Mouse (Mus musculus) T-helper 1 cell (primary cell): ENCODE measurements around the gene Cpt1c.
"Not testable (repeated sequence)": the region's sequence is repeated elsewhere in the genome, so short reads cannot be mapped to it uniquely, and the experiment has no call there.

ENCODE experiments used
- in situ Hi-C: fragments of 300-600 bp; cut with MboI, MseI; formaldehyde crosslinking; loops from one replicate; pipeline ENCODE4 v1.15.1; 2025; ENCODE audit warnings: high pct_unique_total_duplicates

Cpt1c gene

DNA sequence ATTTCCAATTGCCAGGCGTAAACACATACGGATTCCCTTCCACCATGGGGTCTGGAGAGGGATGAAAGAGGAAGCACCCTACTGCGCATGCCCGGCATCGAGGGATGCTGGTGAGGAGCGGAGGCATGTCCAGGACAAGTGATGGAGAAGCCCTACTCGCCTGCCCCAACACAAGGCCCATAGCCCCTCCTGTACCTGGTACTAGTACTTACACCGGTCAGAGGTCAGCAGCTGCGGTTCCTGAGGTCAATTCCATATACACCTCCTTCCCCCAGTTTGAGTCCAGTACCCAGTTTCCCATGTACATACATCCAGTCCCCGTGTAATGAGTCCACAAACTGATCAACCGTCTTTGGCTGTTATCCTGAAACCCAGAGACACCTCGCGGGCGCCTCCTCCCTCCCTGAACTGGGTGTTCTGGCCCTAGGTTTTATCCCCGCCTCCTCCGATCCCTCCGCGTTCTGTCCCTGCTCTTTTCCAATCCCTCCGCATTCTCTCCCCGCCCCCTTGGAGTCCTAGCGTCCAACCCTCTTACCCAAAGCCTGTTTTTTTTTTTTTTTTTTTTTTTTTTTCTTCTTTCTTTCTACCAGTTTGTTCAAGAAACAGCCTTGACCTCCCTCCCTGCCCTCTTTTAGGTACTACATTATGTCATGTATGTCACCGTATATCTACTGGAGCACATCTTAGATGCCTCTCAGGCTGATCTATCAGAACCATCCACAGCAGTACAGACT is at the start of gene Cpt1c:
TSS of gene Cpt1c (minus strand) at position 469 of the 734 bp plus-strand sequence.
- in situ Hi-C loops: no loop called here

DNA sequence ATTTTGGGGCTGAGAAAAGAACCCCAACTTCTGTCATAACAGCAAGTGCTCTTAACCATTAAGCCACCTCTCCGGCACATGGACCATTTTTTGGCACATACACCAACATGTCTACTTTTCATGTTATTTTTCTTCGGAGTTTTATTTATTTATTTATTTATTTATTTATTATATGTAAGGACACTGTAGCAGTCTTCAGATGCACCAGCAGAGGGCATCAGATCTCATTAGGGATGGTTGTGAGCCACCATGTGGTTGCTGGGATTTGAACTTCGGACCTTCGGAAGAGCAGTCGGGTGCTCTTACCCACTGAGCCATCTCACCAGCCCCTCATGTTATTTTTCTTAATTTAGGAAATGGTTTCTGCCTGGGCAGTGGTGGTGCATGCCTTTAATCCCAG is 49.1 kb upstream of the Cpt1c start:
- in situ Hi-C loops: not testable (repeated sequence)

DNA sequence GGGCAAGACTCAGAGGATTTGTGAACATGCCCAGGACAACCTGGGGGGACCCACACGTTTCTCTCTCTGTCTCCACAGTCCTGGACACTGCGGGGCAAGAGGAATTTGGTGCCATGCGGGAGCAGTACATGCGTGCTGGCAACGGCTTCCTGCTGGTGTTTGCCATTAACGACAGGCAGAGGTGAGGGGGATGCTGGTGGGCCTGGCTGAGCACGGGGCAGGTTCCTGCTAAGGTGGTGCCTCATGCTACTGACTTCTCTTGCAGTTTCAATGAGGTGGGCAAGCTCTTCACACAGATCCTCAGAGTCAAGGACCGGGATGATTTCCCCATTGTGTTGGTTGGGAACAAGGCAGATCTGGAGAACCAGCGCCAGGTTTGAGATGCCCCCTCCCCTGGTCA is 45.6 kb upstream of the Cpt1c start:
- in situ Hi-C loops: no loop called here

DNA sequence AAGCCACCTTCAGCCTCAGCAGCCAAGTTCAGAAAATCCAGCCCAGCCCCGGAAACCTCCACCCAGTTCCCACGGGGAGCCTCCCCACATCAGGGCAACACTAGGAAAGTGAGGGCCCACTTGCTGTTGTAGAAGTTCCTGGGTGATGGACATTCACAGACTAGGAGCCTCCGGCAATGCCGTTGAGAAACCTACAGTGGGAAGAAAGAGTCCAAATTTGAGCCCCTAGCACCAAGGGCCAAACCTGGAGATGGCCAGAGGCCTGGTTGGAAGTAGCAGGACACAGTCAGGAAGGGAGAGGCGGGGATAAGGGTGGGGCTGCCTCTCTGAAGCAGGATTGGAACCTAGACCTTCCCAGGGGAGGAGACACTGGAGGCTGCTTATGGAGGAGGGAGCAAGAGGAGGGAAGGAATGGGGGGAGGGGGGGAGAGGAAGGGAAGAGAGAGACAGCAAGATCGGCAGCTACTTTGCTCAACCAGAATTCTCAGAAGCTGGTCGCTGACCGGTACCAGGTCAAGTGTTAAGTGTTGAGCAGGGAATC is 44.5 kb upstream of the Cpt1c start:
- in situ Hi-C loops: no loop called here

DNA sequence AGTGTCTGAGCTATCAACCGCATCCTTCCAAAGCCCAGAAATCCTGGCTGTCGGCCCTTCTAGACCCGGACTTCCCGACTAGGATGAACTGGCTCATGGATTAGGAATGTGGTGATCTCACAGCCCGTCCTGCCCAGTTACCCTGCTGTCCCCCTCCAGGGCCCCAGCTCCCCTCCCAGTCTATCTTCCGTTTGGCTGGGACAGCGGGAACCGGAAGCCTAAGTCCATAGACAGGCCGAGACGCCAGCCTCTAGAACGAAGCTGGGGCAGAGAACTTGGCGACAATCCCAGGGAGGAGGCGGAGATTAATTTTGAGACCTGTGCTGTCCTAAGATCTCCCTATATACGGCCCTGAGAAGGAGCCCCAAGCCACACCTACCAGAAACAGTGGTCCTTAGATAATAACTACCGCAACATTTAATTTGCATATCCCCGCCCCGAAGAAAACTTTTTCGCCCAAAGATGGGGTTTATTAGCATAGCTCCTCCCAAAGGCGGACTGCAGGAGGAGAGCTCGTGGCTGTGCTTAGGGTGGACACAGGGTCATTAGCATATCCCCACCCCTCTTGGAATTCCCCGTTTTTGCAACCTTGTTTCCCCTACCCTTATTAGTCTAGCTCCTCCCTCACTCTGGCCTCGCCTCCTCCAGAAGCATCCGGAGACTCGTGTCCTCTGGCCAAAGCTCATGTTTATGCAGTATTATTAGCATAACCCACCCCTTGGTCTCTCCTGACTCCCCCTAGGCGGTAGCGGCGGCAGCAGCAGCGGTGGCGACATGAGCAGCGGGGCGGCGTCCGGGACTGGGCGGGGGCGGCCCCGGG is 42.8 kb upstream of the Cpt1c start, which contains the start of gene Rras:
TSS of gene Rras (plus strand) at position 720 of the 820 bp plus-strand sequence.
- in situ Hi-C loops: no loop called here

DNA sequence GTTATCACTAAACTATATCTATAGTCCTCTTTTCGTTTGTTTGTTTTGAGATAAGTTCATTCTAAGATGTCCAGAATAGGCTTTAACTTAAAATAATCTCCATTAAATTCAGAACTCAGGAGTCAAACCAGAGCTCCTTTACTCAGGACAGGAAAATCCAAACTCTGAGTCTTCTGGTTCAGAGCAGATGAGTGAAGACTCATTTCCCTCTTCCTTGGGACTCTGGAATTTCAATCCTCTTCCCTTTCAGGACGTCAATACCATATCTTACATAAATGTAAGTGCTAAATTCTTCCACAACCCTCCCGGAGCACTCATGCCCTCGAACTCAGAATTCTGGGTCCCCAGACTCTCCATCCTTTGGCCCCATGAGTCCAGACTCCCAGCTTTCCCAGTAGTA is 42.1 kb upstream of the Cpt1c start:
- in situ Hi-C loops: no loop called here

DNA sequence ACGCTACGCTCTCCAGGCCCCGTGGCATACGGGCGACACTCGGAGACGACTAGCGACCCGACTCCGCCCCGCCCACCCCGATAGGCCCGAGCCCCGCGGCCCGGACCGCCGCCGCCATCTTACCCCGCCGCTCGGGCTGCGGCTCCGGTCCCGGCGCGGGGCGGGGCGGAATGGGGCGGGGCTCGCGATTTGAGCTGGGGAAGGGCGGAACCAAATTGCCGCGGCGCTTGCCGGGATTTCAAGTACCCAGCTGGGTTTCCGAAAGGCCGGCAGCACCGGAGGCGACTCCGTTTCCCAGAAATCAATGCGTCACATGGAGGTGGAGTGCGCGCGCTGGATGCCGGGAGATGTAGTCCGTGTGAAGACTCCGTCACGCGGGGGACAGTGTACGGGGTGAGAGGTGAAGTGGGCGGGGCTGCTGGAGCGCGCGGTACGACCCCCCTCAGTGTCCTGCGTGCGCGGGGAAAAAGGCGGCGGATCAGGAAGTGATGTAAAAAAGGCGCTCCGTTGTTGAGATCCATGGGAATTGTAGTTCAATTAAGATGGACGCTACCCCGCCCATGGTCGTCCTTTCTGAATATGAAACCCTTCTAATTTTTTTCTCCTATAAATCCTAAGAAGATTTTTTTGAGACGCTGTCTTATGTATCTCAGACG is 41.4 kb upstream of the Cpt1c start, which contains the start of gene Scaf1:
TSS of gene Scaf1 (minus strand) at position 407 of the 656 bp plus-strand sequence.
- in situ Hi-C loops: no loop called here

DNA sequence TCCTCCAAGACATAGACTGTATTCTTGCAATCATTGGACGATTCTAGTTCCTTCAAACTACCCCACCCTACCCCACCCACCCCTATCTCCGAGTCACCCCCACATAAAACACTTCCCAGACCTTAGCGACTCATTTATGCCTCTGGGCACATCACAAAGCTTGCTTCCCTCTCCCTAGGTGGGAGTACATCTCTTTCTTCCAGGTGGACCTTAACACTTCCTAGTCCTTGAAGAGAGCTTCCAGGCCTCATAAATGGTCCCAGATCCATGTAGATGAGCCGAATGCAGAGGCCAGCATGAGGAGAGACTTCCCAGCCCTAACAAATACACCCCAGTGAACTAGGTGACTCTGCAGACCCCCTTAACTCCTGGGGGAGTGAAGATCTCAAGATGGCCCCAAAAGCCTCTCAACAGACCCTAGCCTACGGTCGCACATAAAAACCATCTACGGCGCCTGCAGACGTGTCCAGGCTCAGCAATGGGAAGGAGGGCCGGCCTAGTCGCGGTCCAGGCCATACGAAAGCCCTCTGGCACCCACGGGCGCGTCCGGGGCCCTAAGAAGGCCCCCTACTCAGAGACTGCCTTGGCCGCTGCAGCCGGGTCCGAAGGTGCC is 40.8 kb upstream of the Cpt1c start:
- in situ Hi-C loops: no loop called here

DNA sequence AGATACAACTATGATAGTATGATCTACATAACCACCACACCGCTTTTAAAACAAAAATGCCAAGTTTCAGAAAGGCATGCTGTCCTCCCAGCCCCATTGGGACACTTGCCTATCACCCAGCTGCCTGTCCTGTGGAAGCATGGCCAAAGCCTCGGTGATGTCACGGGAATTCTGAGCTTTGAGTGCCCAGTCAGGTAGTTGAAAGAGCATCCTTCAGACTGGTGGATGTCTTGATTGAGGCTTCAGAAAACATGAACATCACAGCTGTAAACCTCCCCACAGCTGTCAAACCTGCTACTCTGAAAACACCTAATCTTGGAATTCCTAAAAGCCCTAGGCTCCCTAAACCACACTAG is 39.4 kb upstream of the Cpt1c start:
- in situ Hi-C loops: no loop called here

DNA sequence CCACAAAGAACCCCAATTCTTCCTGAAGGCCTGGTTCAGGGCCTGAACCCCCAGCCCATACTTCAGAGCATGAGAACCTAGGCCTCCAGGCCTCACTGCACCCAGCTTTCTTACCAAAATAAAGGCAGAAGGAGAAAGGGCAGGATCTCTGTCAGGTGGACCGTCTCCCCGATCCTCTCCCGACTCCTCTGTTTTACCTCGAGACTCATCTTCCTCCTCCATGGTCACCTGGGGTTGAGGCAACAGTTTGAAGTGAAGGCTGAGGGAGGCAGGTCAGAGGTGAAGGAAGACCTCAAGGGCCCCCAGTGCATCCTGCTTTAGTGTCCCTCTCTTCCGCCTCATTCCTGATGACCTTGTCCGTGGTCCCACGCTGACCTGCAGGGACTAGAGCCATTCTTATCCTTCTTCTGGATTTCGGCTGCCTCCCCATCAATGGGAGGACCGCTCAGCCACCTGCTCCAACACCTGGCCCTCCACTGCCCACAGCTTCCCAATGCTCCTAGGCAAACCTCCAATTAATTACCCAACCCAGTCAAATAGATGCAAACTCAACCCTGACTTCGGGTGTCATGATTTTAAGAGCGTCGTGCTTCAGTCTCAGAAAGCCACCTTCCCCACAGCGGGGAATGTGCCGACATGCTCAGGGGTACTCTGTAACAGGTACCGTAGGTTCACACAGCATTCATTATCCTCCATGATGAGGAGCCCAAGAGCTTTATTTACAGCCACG is 38.9 kb upstream of the Cpt1c start:
- in situ Hi-C loops: no loop called here

DNA sequence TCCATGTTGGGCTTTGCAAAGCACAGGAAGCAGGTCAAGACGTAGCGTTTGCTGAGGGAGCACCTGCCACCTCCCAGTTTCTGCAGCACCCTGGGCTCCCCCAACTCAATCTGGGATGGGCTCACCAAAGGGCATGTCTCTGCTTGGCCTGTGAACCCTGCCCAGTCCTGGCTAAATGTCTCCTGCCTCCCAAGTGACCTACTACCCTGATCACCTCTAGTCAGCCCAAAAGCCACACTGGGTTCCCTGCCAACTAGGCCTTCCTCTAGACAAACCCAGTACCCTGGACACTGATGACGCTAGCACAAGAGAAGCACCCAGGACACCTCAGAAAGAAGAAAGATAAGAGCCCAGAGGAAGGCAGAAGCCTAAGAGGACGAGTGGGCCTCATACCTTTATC is 38.2 kb upstream of the Cpt1c start:
- in situ Hi-C loops: no loop called here

DNA sequence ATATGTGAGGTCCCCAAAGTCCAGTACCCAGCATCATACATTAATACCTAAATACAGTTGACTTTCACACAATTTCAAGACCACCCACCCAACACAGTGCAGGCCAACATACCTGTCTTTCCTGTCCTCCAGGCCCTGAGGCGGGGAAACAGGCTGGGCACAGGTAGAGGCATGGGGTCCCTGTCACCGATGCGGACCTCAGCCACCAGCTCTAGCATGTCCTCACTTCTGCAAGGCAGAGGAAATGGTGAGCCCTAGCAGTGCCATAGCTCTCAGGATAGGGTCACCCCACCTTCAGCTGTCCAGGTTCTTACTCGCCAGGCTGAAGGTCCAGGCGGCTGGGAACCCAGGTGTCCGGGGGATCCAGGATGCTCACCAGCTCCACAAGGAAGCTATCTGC is 37.4 kb upstream of the Cpt1c start:
- in situ Hi-C loops: no loop called here

DNA sequence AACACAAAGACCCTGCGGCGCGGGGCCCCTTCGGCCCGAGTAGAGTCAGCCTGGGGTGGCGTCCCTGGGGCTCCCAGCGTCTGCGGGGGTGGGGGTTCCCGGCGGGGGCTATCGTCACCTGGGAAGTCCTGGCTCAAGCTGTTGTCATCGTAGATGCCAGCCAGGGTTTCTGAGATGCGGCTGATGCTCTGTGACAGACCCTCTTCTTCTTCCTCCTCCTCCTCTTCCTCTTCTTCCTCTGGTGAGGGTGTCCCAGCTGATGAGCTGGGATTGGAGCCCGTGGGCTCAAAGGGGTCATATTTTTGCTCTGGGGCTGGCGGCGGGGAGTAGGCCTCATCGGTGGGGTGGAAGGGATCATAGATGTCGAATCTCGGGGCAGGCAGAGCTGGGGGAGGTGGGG is 33.8 kb upstream of the Cpt1c start:
- in situ Hi-C loops: no loop called here

DNA sequence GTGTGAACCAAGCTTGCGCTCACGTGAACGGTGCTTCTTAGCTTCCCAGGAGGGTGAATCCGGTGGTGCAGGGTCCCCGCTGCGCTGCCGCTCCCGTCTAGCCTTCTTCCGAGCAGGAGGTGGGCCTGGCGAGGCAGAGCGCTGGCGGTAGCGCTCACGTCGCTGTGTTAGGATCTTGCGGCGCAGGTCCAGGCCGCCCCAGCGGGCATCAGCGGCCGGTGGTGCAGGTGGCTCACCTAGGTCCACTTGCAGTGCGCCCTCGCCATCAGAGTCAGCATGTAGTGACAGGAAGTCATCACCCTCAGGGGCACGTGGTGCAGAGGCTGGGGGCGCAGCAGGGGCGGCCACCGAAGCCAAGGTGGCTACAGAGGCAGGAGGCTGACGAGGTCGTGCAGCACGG is 33.2 kb upstream of the Cpt1c start:
- in situ Hi-C loops: no loop called here

DNA sequence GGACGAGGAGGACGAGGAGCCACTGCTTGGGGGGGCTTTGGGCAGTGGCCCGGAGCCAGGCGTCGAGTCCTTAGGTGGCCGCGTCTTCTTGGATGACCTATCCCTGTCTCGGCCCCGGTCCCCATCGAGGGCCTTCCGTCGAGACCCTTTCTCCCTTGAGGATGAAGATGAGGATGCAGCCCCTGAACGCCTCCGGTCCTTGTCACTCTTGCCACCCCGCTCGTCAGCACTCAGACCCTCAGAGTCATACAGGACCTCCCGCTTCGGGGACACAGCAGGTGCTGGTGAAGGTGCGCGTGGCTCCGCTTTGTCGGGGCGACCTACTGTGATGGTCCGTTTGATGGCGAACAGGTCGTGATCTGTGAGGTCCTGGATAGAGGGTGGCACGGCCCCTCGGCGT is 32.5 kb upstream of the Cpt1c start:
- in situ Hi-C loops: no loop called here

DNA sequence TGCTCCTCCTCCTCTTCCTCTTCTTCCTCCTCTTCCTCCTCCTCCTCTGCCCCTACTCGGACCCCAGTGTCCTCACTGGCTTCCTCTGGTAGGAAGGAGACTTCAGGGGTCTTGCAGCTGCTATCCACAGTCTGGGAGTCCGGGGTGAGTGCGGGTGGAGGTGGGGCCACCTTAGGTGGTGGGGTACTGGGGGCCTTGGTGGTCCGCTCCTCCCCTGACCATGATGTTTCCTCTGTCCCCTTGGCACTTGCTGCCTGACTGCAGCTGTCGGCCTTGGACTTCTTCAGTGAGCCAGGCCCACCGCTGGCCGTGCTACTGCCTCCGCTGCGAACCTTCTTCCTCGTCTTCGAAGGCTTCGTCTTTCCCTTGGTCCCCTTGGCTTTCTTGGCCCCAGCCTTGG is 31.9 kb upstream of the Cpt1c start:
- in situ Hi-C loops: no loop called here

DNA sequence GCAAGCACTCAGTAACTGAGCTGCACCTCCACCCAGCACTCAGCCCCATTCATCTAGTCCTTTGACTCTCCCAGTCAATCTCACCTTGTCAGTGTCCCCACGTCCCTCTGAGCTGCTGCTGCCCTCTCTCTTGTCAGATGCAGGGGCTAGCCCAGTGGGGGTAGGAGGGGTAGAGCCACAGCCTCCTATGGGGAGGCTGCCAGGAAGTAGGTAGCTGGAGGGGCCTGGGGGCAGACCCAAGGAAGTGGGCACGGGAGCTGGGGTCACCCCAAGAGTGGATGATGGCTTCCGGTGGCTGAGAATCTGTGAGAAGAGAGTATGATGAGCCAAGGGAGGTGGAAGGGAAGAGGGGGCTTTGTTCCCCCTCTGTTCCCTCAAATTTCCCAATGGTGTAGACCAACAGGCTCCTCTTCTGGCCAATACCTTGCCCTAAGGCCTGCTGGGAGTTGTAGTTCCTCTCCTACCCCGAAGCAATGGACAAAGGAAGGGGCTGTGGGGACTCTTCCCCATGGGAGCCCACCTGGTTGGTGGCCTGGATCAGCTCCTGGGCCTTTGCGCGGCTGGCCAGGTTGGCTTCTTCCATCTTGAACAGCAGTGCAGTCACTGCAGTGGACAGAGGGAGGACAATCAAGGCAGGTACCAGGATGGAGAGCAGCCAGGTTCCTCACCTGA is 30.8 kb upstream of the Cpt1c start:
- in situ Hi-C loops: no loop called here

DNA sequence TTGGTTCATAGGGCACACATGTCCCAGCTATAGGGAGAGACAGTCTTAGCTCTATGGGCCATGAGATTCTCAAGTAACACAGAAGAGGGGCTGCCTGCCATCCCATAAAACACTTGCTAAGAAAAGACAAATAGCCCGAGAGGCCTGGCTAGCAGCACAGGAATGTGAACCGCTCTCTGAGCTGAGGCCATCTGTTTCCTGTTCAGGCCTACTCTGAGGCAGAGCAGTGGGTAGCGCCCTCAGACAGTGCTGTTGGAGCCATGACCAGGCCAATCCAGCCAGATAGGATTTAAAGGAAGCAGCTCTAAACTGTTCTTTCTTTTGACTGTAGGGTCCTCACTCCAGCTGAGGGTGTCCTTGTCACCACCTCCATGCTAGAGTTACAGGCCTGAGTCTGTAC is 29.9 kb upstream of the Cpt1c start:
- in situ Hi-C loops: no loop called here

DNA sequence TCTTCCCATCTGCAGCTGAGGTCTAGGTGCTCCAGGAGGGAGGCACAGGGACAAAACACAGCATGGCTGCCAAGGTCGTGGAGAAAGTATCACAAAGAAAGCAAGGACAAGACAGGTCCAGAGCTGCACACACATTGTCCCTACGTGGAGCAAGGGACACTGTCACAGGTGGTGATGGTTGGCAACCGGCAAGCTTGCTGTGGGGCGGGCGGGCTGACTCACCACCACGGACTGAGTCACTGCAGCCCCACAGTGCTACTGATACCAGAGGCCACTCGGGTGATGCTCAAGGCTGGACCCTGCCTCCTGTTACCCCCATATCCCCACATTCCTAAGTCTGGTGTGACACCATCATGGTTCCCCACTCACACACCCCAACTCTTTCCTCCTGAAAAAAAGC is 27.8 kb upstream of the Cpt1c start:
- in situ Hi-C loops: no loop called here

DNA sequence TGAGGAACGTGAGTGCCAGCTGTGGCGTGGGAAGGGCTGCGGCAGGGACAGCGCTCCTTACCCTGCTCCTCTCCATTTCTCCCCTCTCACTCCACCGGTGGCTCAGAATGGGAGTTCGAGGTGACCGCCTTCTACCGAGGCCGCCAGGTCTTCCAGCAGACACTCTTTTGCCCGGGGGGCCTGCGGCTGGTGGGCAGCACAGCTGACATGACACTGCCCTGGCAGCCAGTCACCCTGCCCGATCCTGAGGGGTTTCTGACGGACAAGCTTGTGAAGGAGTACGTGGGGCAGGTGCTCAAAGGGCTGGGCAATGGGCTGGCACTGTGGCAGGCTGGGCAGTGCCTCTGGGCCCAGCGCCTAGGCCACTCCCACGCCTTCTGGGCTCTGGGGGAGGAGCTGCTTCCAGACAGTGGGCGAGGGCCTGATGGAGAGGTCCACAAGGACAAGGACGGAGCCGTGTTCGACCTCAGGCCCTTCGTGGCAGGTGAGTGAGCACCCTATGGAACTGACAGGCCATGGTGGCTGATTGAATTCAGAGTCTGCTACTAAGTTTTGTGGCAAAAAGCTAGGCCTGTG is 26.0 kb upstream of the Cpt1c start:
- in situ Hi-C loops: no loop called here
